Mouse (Mus musculus) spleen, adult 12 weeks (tissue): Measurements from ENCODE around the gene Intu.

Experiments
- DNase-seq: peaks from one replicate; pipeline ENCODE4 v3.0.0; 2022; ENCODE audit warnings: low spot score

Gene Intu

DNA sequence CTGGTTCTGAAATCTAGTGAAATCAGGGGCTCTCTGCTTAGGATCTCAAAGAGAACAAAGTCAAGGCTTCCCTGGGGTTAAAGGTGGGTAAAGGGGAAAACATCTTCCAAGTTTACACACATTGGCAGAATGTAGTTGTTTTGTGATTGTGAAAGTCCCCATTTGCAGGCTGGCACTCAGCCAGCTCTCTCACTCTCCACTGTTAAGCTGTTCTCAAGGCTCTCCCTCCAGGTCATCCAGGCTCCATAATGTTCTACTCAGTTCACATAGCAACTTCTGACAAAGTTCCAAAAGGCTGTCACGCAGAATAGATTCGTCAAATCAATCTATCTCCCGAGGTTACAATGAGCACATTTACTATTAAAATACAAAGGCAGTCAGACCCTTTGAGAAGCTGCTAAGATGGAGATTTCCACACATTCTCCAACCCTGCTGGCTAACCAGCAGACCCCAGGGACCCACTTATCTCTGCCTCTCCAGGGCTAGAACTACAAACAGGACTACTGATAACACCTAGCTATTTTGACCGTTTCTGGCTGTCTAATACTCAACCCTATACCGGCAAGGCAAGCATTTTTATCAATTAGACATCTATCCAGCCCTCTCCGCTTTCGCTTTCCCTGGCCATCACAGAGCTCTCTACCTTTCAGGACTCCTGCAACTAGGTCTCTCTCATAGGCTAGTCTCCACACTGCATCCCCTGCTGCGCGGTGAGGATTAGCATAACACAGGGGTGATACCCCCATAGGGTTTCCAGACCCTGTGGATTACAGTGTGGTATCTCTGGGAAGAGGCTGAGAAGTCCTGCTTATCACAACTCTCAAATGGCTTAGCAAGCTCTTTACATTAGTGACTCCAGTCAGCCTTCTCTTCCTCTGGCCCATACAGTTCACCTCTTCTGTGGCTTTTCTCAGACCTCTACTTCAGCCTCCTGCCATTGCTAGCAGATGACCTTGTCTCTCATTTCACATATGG lies 2.8 kb upstream of the Intu start:
- DNase-seq = no peak

DNA sequence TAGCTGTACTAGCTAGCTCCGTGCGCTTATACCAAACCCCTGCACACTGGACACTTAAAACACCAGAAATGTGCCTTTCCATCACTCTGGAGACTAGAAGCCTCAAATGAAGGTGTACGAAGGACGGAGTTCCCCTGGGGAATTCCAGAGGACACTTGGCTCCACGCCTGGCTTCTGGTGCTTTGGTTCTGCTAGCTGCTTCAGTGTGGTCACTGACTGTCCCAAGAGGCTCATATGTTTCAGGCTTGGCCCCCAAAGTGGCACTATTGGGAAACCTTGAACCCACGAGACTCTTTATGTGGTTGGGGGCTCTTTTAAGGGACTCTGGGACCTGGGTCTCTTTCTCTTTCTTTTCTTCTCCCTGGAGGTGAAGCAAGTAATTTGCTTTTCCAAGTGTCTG lies 2.1 kb upstream of the Intu start:
- DNase-seq = no peak

DNA sequence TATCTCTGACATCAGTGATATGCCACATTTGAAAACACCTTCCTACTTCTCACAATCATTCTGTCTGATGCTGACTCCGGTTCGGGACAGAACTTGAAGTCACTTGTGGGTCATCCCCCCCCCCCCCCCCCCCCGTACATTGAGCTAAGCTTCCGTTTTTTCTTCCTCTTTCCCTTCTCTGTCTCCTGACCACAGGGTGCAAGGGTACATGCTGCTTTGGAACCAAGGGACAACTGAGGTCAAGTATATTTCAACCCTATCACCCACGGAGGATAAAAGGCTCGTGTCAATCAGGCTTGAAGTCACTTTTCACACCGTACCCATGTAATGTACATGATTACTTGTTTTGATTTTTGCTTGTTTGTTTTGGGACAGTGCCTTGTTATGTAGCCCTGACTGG lies 241 bp upstream of the Intu start:
- DNase-seq = no peak

DNA sequence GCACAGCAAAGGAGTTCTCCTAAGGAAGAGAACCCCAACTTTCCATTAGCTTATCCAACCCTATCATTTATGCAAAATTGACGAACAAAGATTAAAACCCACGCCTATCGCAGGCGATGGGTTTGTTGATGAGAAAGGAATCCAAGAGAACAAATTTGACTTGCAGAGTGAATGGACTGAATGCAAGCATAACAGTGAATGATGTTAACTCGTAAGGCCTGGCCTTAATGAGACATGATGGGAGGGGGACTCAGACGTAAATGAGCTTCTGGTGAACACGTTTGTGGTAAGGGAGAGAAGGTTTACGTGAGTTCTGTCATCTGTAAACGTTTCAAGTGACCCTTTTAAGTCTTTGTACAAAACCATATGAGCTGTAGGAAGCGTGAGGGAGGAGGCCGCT lies 1.2 kb downstream of the Intu start:
- DNase-seq = no peak

DNA sequence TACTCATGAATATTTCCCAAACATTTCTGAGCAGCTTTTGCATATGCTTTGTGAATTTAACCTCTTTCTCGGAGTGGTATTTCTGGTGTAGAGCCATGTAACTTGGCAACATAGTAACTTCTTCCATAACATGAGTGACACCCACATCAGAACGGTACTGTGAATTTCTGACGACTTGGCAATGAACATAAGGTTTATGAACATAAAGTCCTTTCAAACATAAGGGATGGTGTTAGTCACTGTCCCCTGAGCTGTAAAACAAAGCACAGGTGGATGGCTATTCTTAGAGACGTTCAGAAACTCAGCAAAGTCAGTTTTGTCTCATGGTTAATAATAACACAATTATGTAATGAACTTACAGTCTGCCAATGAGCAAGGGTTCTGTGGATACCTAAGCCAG lies 3.1 kb downstream of the Intu start:
- DNase-seq = no peak

DNA sequence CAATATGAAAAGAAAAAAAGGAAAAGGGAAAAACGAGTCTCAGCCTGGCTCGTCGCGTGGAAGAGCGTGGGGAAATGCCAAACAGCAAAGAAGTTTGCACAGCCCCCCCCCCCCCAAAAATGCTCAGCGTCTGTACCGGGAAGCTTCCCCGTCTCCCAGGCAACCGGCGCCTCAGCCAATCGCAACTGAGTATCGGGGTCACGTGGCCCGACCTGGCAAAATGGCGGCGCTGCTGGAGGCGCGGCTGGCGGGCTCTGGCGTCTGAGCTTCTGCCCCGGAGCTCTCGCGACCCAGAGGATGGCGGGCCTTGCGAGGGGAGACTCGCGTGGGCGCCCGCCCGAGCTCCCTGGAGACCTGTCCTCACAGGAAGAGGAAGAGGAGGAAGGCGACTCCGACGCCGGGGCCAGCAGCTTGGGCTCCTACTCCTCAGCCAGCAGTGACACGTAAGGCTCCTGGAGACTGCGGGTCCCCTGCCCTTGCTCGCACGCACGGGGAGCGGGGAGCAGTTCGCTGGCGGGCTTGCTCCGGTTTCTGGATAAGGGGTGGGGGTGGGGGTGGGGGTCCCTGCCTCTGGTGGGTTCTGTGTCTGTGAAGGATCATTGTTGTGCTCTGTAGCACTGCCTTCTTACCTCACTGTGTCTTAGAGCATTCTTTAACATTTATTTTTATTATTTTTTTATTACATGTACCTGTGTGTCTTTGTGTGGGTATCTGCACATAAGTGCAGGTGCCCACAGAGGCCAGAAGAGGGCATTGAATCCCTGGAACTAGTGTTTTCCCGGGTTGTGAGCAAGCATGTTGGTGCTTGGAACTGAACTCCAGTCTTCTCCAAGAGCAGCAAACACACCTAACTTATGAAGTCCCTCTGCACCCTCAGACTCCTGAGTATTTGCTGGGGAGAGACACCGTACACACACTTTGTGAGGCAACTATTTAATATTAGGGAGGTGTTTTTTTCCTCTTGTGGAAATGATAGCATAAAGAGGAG lies 9.8 kb downstream of the Intu start:
- peak; percentile 85 for DNase-seq

DNA sequence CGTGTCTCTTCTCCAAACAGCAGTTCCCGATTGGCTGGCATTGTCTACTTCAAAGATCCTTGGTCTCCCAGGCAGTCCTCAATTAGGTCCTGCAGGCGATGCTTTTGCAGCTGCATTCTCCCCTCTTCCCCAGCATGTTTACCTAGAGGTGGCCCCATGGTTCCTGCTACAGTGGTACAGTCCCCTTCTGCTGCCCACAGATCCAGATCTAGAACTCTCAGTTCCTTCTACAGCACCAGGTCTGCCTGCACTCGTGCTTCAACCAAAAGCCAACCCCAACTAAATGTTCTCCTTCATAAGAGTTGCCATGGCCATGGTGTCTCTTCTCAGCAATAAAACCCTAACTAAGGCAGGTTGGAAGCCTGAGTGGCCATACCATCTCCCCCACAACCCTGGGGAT lies 15.5 kb downstream of the Intu start:
- no peak for DNase-seq

DNA sequence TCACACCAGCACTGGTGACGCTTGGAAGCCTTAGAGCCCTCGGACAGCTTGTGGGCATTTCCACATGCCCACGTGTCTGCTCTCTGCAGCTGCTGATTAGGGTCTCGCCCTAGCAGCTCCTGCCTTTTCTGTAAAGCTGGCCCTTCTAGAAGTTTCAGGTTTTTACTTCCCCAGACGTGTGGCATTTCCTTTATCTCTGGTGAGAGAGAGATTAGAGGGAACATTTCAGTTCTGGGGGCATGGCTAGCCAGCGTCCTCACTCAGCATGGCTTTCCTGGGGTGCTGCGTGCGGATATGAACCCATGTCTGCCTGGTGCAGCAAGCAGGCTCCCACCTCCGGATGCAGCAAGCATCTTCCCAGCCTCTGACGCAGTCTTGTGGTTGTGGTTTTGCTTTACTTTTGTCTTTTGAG lies 121.9 kb downstream of the Intu start:
- no peak for DNase-seq

DNA sequence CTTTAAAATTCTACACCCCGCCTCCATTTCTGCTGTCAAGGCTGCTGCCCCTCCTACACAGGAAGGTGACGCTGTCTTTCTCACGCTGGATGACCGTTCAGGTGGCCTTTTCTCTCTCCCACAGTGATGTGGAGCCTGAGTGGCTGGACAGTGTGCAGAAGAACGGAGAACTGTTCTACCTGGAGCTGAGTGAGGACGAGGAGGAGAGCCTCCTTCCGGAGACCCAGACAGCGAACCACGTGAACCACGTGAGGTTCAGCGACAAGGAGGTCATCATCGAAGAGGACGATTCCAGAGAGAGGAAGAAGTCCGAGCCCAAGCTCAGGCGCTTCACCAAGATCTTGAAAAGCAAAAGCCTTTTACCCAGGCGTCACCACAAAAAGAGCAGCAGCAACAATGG lies 122.5 kb downstream of the Intu start:
- no peak for DNase-seq

DNA sequence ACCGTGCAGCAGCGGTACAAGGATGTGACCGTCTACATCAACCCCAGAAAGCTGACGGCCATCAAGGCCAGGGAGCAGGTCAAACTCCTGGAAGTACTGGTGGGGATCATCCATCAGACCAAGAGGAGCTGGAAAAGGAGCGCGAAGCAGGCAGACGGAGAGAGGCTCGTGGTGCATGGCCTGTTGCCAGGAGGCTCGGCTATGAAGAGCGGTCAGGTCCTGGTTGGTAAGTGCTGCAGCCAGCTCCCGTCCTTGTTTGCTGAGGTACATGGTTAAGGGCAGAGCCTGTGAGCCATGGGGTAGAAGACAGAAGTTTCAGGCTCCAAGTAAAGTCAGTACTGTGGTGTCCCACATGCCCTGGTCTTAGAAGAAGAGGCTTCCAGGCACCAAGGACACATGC lies 122.9 kb downstream of the Intu start:
- DNase-seq = no peak

DNA sequence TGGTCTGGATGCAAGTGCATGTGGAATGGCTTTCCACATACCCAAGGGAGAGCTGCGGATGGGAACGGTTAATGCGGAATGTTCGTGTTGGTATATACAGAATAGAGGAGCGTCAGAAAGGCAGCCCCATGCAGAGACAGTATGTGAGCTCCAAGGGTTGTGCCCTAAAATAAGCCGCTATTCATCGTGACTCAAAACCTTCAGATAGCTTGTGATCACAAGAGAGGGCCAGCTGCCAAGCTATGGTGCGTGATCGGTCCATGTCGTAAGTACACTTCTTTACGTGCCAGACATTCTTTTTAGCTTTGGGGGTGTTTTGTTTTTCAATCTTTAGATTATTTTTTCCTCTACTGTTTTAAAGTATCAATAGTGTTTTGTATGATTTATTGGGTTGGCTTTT lies 124.5 kb downstream of the Intu start:
- no peak for DNase-seq

DNA sequence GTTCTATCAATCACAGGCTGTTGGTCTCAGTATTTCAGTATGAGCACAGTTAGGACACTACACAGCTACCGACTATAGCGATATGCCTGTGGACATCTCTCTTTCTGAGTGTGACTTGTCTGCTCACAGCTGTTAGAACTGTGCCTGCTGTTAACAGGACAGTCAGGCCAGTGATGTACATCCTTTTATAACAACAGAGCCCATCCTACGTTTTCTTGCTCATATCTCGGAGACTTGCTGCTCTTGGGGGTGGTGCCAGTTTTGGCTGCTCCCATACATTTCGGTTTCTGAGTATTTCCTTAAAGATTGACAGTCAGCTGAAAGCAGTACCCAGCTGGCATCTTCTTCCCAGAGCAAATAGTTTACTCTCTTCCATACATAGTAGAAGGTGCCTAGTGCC lies 125.3 kb downstream of the Intu start:
- DNase-seq = no peak

DNA sequence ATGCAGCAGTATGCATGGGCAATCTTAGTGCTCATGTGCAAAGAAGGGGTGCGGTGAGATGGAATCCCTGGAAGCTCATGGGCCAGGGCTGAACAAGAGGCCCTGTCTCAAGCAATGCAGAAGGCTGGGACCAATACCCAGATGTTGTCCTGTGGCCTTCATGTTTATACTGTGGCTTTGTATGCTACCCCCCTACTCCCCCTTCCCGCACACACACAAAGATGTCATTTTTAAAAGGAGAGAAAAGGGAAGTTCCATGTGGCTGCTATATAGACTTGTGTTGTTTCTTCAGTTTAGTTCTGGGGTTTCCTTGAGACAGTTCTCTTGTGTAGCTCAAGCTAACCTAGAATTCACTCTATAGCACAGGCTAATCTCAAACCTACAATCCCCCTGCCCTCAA lies 129.1 kb downstream of the Intu start:
- DNase-seq = no peak

DNA sequence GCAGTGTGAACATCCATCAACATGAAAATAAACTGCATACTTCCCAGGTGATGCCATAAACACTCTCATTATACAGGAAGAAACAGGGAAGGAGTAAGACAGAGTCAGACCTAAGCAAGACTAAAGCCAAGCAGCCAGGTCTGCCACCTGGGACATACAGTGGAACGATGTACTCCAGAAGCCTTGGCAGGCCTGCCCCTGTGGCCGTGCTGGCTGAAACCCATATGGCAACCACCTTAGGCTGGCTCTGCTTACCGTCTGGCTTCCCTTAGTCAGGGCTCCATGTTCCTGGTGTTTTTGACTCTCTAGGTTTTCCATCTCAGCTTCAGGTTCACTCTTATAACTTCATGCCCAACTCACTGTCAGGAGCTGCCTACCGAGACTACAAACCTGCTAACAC lies 135.0 kb downstream of the Intu start:
- DNase-seq = no peak

DNA sequence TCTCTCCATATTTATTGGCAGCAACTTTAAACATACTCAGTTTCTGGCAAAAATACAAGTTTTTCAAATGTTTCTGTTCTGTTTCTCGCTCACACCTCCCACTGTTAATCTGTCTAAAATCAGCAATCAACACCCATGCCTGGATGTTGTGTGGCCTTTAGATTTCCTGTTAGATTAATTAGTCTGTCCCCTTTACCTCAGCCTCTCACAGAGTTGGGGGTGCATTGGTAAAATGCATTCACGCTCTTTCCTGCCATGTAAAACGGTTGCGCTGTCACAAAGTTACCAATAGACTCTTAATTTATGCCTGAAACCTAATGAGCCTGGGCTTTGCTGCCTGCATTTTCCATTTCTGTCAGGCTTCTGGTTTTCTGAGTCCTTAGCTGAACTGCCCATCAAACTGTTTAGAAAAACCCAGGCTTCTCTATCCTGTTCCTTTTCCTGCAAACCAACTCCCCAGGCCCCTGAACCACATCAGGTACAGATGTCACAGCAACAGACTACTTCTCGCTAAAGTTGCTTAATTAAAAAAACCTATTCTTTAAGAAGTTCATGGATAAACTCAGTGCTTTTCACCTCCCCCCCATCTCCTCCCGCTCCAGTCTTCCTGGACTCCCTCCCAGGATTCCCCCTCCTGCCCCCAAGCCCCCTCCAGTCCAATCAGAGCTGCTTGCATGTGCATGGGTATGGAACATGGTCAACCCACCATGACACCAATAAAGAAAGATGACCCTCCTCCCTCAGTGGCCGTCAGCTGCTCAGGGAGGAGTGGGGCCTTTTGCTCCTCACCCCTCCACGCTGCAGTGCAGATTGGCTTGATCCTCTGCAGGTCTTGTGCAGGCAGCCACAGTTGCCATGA lies 136.0 kb downstream of the Intu start:
- no peak for DNase-seq

DNA sequence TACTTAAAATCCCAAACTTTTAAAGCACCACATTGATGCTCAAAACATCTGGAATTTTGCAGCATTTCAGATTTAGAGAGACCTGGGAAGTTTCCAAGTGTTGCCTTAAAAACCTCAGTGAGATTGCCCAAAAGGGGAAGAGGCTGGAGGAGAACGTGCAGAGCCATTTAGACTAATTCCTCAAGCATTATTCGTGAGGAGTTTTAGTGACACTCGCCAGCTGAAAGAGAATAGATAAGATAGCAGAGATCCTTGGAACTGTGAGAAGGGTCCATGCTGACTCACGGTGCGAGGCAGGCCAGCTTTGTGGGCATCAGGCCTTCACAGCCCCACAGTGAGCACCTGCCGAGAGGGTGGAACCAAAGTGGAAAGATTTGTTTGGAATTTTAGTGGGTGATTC lies 137.8 kb downstream of the Intu start:
- no peak for DNase-seq

DNA sequence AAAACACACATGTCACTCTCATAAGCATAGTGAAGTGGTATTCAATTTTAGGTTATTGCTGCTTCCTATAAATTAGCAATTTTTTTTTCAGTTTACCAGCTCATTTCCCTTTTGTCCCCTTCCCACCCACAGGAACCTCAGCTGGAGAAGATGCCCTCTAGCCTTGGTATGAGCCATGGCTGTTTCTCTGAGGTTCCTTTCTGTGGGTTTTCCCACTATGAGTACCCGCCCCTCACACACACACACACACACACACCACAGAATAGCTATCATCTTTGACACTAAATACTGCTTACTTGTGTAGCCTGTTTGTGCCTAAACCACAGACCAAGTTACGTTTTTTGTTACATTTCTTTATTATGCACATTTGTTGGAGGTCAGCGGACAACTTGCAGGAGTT lies 138.3 kb downstream of the Intu start:
- no peak for DNase-seq

DNA sequence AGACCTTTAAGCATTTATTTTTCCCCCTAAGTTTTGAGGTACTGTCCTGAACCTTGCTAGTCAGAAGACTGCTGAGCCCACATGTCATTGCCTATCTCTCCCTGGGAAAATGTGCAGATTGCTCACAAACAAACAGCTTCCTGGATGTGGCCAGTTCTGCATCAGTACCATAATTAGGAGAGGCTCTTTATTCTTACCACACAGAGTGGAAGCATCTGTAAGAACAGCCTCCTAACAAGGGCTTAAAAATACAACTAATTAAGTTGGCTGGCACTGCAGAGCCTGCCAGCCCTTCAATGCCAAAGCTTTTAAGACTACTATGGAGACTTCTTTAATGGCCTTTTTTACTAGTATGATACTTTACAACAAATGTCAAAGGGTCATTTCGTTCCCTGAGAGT lies 142.4 kb downstream of the Intu start:
- DNase-seq = no peak

DNA sequence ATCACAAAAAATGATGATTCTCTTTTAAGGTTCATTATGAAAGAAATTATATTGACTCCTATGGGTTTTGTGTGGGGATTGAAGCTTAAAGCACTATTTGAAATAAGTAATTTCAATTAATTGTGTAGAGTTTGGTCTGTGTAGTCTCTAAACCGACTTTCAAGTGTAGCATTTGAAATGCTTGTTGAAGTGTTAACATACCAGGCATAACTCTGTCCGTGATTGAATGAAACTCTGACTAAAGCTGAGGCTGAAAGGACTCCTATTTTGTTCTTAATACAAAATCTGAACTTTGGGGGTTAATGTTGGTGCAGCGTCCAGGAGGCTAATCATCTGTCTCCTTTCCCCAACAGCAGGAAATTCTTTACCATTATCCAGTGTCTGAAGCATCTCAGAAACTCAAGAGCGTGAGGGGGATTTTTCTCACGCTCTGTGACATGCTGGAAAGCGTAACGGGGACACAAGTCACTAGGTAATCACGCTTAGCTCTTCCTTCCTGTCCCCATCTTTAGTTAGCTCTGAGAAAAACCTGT lies 143.9 kb downstream of the Intu start:
- no peak for DNase-seq

DNA sequence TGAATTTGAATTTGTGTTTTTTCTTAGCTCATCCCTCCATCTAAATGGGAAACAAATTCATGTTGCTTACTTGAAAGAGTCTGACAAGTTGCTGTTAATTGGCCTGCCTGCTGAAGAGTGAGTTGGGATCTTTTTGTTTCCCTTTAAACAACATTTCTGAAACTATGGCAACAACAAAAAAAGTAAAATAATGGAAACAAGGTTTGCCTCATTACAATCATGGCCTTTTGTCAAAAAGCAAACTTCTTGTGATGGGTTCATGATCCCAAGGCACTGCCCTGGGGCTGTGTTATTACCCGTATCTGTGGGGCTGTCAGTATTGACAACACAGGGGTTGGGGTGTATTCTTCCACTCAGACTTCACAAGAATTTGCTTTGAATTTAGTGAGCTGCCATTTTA lies 147.8 kb downstream of the Intu start:
- no peak for DNase-seq

DNA sequence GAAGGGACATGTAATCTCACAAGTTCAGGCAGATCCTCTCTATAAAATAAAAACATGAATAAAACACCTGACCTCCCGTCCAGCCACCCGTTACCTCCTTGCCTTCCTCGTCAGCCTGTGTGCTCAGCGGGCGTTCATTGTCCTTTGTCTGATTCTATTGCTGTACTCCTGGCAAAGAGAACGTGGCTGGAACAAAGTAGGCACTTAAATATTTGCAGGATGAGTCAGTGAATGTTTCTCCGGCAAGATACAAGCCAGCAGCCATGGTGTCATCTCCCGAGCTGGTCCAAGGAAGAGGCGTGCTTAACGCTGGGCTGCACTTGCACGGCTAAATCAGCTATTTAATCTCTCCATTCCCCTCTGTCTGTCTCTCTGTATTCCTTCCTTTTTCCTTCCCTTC lies 151.3 kb downstream of the Intu start:
- no peak for DNase-seq

DNA sequence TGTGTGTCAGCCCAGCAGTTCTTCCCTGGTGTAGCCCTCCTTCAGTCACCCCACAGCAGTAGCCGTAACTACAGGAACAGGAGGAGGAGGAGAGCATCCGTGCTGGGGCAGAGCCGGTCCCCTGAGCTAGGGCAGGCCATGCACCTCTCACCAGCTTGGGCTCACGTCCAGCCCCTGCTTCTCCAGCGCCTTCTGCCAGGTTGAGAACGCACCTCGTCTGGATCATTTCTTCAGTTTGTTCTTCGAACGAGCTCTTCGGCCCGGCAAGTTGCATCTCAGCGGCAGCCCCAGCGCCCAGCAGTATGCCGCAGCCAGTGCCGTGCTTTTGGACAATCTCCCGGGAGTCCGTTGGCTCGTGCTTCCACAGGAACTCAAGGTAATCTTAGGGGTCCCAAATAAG lies 152.1 kb downstream of the Intu start:
- DNase-seq = no peak
